Mouse (Mus musculus) bone marrow macrophage, adult 2 months (primary cell): ENCODE data around the gene Dtx3l.

Source experiments
- CTCF ChIP-seq: IDR thresholded peaks from 2 replicates; pipeline ENCODE4 v1.5.1; 2012; ENCODE audit warnings: low read depth, mild to moderate bottlenecking, low read length, moderate library complexity
- POLR2A ChIP-seq: IDR thresholded peaks from 2 replicates; pipeline ENCODE4 v1.6.1; 2012; ENCODE audit warnings: mild to moderate bottlenecking, low read depth, low read length, borderline replicate concordance

DNA sequence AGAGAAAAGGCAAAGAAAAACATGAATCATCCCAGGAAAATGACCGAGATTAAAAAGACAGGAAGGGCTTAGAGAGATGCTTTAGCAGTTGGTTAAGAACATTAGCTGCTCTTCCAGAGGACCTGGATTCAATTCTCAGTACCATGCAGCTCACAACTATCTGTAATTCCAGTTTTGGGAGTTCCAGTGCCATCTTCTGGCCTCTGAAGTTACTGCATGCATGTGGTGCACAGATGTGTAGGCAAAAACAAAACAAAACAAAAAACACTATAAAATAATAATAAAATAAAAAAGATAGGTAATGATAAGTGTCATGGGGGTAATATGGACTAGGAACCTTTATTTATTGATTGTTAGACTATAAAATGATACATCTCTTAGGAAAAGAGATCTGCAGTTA, 25.4 kb downstream of the Dtx3l start:
- TF ChIP-seq CTCF: no peak
- no peak for TF ChIP-seq POLR2A
